Mouse (Mus musculus): Measurements from ENCODE around the gene Pigg. TPM values are rescaled to one million over a fixed set of nuclear protein-coding genes. Genes with fewer than 3 reads are reported as not detected.

Gene Pigg
- total and polyA plus RNA-seq, 3 experiments, result 6.7 to 11.2 TPM; not detected in 1

DNA sequence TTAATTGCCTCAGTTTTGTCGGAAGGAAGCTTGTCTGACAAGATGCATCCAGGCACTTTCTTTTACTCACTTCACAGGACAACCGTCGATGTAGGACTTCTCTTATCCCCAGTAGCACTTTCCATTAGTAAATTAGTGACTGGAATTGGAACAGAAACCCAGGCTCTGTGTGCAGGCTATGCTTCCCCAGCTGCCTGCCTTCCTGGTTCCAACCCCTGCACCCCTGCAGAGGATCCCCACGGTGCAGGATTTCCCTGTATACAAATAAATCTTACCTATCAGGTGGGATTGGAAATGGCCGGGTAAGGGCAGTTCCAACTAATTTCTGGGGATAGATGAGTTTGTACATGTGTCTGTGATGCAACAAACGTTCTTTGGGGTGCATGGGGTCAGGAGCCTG lies 57.6 kb downstream of the Pigg start:
- Histone ChIP-seq H3K9me3 (replicated peaks; ENCODE audit: insufficient read depth, low read length) (no peaks in the 10 kb centered on the region), H3K27me3 (ENCODE audit: control insufficient read depth in 1 of 2, insufficient read depth in 2 of 2, low read length in 2 of 2) (no peaks in the 10 kb centered on the region), H3K4me1 (ENCODE audit: control insufficient read depth in 1 of 2, insufficient read depth in 2 of 2, low read length in 2 of 2) (no peaks in the 10 kb centered on the region; a peak in 1 of 4 replicates), H3K27ac (ENCODE audit: control insufficient read depth, low read depth, low read length) (no peak overlapping the region), H3K4me3 (ENCODE audit: control insufficient read depth in 1 of 2, insufficient read depth in 1 of 2, low read depth in 2 of 2, low read length in 2 of 2) (no peak overlapping the region), H3K79me2 (ENCODE audit: control insufficient read depth, insufficient read depth, low read length, poor library complexity) (no peaks in the 10 kb centered on the region), H3K36me3 (ENCODE audit: control insufficient read depth in 1 of 2, insufficient read depth in 2 of 2, low read length in 2 of 2) (no peaks in the 10 kb centered on the region), H3K9ac (ENCODE audit: control insufficient read depth, low read depth, low read length, poor library complexity, severe bottlenecking) (no peak overlapping the region)
- no peak for DNase-seq (ENCODE audit: low read depth, low spot score)
- no peak for TF ChIP-seq TCF12 (IDR thresholded peaks at IDR 0.05; ENCODE audit: low read depth, low read length)
- TF ChIP-seq NELFE (IDR thresholded peaks at IDR 0.05; ENCODE audit: low read depth, low read length), result no peak
- TF ChIP-seq USF1 (IDR thresholded peaks at IDR 0.05; ENCODE audit: low read depth, low read length), result no peak
- no peak for TF ChIP-seq NRF1 (IDR thresholded peaks at IDR 0.05; ENCODE audit: insufficient read depth, low read depth, low read length, poor library complexity, severe bottlenecking)
- no peak for TF ChIP-seq ZMIZ1 (IDR thresholded peaks at IDR 0.05; ENCODE audit: low read depth, low read length)
- no peak for TF ChIP-seq SMC3 (IDR thresholded peaks at IDR 0.05; ENCODE audit: low read depth, low read length)
- TF ChIP-seq GABPA (IDR thresholded peaks at IDR 0.05; ENCODE audit: low read depth, low read length), result no peak
- TF ChIP-seq USF2 (IDR thresholded peaks at IDR 0.05; ENCODE audit: borderline replicate concordance in 1 of 2, insufficient read depth in 1 of 2, low read depth in 1 of 2, low read length in 2 of 2), result no peak
- no peak for TF ChIP-seq MXI1 (IDR thresholded peaks at IDR 0.05; ENCODE audit: low read depth, low read length)
- no peak for TF ChIP-seq KAT2A (conservative IDR thresholded peaks at IDR 0.05; ENCODE audit: low read depth, low read length)
- no peak for TF ChIP-seq POLR2A (IDR thresholded peaks at IDR 0.05; ENCODE audit: control insufficient read depth in 1 of 2, insufficient read depth in 1 of 2, low read depth in 1 of 2, low read length in 2 of 2, poor library complexity in 1 of 2)
- no peak for TF ChIP-seq MYC (IDR thresholded peaks at IDR 0.05; ENCODE audit: low read depth, low read length)
- TF ChIP-seq GATA1 (IDR thresholded peaks at IDR 0.05; ENCODE audit: low read depth, low read length), result no peak
- TF ChIP-seq UBTF (IDR thresholded peaks at IDR 0.05; ENCODE audit: borderline replicate concordance, insufficient read depth, low read depth, low read length), result no peak
- TF ChIP-seq MAZ (IDR thresholded peaks at IDR 0.05; ENCODE audit: low read depth, low read length), result no peak
- TF ChIP-seq ZKSCAN1 (IDR thresholded peaks at IDR 0.05; ENCODE audit: low read depth, low read length), result no peak
- TF ChIP-seq CHD1 (IDR thresholded peaks at IDR 0.05; ENCODE audit: low read depth, low read length), result no peak
- no peak for TF ChIP-seq POLR2AphosphoS5 (IDR thresholded peaks at IDR 0.05; ENCODE audit: borderline replicate concordance, low read depth, low read length)
- no peak for TF ChIP-seq TAL1 (IDR thresholded peaks at IDR 0.05; ENCODE audit: low read length)
- TF ChIP-seq RAD21 (IDR thresholded peaks at IDR 0.05; ENCODE audit: low read depth, low read length), result no peak

DNA sequence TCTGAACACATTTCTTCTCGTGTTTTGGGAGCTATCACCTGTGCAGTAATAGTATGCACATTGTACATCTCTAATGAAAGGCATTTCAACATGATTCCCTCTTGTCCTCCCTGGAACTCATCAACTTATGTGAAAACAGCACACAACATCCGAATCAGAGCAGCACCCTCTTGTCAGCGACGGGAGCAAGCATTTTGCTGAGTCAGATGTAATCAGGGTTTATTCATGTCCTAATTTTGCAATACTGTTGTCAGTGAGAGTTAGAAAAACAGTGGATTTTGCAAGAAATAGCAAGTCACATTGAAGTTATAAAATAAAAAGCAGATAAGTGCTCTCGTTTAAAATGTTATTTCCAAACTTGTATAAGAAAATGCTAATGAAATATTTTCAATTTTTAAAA lies 61.7 kb downstream of the Pigg start:
- Histone ChIP-seq H3K36me3 (ENCODE audit: control insufficient read depth in 1 of 2, insufficient read depth in 2 of 2, low read length in 2 of 2) (no peaks in the 10 kb centered on the region; a peak in 1 of 4 replicates), H3K4me3 (ENCODE audit: control insufficient read depth in 1 of 2, insufficient read depth in 1 of 2, low read depth in 2 of 2, low read length in 2 of 2) (no peak overlapping the region), H3K27ac (ENCODE audit: control insufficient read depth, low read depth, low read length) (no peak overlapping the region), H3K79me2 (ENCODE audit: control insufficient read depth, insufficient read depth, low read length, poor library complexity) (no peaks in the 10 kb centered on the region), H3K9me3 (replicated peaks; ENCODE audit: insufficient read depth, low read length) (no peaks in the 10 kb centered on the region), H3K9ac (ENCODE audit: control insufficient read depth, low read depth, low read length, poor library complexity, severe bottlenecking) (no peak overlapping the region), H3K4me1 (ENCODE audit: control insufficient read depth in 1 of 2, insufficient read depth in 2 of 2, low read length in 2 of 2) (peaks cover 0 to 3% of the 10 kb centered on the region in 2 experiments; a peak in 2 of 4 replicates), H3K27me3 (ENCODE audit: control insufficient read depth in 1 of 2, insufficient read depth in 2 of 2, low read length in 2 of 2) (no peaks in the 10 kb centered on the region)
- DNase-seq (ENCODE audit: low read depth, low spot score), result no peak
- TF ChIP-seq E2F4 (IDR thresholded peaks at IDR 0.05; ENCODE audit: borderline replicate concordance, low read depth, low read length) (no peak), ZC3H11A (IDR thresholded peaks at IDR 0.05; ENCODE audit: low read depth, low read length) (no peak), POLR2AphosphoS2 (IDR thresholded peaks at IDR 0.05; ENCODE audit: low read length) (no peak), MAFK (IDR thresholded peaks at IDR 0.05; ENCODE audit: borderline replicate concordance, low read depth, low read length) (peak; percentile 19; the same call in 1 of the 2 replicates)

Data from MEL (cell line).